Mouse (Mus musculus) spleen, adult 12 weeks (tissue): ENCODE measurements at regions not wholly inside any gene's neighbourhood (a gene's known extent, or its start where the extent isn't known, plus 50 kb on each side); places are given as distances from the start of the nearest gene placed in this dataset.

Source experiments
- DNase-seq: peaks from one replicate; pipeline ENCODE4 v3.0.0; 2022; ENCODE audit warnings: low spot score

GRCm38 (mm10) chr3:52703751-52704150 lies 313.3 kb downstream of the Cog6 start:
- no peak for DNase-seq

- no peak for DNase-seq
Measured at GRCm38 (mm10) chr3:52702962-52703361, 314.1 kb downstream of the Cog6 start.

GRCm38 (mm10) chr3:52701601-52702000 lies 315.4 kb downstream of the Cog6 start:
- DNase-seq: no peak

GRCm38 (mm10) chr3:52693813-52694212 lies 323.2 kb downstream of the Cog6 start:
- no peak for DNase-seq

GRCm38 (mm10) chr3:52685434-52686181 lies 331.4 kb downstream of the Cog6 start:
- no peak for DNase-seq

GRCm38 (mm10) chr3:52680824-52681388 lies 336.1 kb downstream of the Cog6 start:
- no peak for DNase-seq

GRCm38 (mm10) chr3:52676886-52677670 lies 340.0 kb downstream of the Cog6 start:
- no peak for DNase-seq

- DNase-seq: no peak
Measured at GRCm38 (mm10) chr3:52670628-52671028, 346.4 kb downstream of the Cog6 start.

- no peak for DNase-seq
Measured at GRCm38 (mm10) chr3:52663161-52663602, 353.9 kb downstream of the Cog6 start.

GRCm38 (mm10) chr3:52662164-52662908 lies 354.7 kb downstream of the Cog6 start:
- DNase-seq: no peak

GRCm38 (mm10) chr3:52653006-52653405 lies 364.0 kb downstream of the Cog6 start:
- DNase-seq: no peak

- no peak for DNase-seq
Measured at GRCm38 (mm10) chr3:52652476-52652870, 364.6 kb downstream of the Cog6 start.

GRCm38 (mm10) chr3:52651862-52652475 lies 365.1 kb downstream of the Cog6 start:
- no peak for DNase-seq

GRCm38 (mm10) chr3:52650071-52650470 lies 367.0 kb downstream of the Cog6 start:
- DNase-seq: no peak

GRCm38 (mm10) chr3:52648836-52649500 lies 368.1 kb downstream of the Cog6 start:
- no peak for DNase-seq

- DNase-seq: no peak
Measured at GRCm38 (mm10) chr3:52647900-52648299, 369.1 kb downstream of the Cog6 start.

GRCm38 (mm10) chr3:52647161-52647692 lies 369.8 kb downstream of the Cog6 start:
- no peak for DNase-seq

- DNase-seq: no peak
Measured at GRCm38 (mm10) chr3:52645156-52645555, 371.9 kb downstream of the Cog6 start.

- DNase-seq: no peak
Measured at GRCm38 (mm10) chr3:52644178-52645128, 372.6 kb downstream of the Cog6 start.

- DNase-seq: no peak
Measured at GRCm38 (mm10) chr3:52643796-52644177, 373.2 kb downstream of the Cog6 start.
